Mouse (Mus musculus): ENCODE data around the gene Spdye4c. TPM values are rescaled to one million over a fixed set of nuclear protein-coding genes. Genes with fewer than 3 reads are reported as not detected.
A peak's percentile ranks its signal among the peaks of the same experiment; 100 is the strongest.

The Spdye4c gene
- polyA plus RNA-seq, 1 experiment from 2014 or later: not detected

DNA sequence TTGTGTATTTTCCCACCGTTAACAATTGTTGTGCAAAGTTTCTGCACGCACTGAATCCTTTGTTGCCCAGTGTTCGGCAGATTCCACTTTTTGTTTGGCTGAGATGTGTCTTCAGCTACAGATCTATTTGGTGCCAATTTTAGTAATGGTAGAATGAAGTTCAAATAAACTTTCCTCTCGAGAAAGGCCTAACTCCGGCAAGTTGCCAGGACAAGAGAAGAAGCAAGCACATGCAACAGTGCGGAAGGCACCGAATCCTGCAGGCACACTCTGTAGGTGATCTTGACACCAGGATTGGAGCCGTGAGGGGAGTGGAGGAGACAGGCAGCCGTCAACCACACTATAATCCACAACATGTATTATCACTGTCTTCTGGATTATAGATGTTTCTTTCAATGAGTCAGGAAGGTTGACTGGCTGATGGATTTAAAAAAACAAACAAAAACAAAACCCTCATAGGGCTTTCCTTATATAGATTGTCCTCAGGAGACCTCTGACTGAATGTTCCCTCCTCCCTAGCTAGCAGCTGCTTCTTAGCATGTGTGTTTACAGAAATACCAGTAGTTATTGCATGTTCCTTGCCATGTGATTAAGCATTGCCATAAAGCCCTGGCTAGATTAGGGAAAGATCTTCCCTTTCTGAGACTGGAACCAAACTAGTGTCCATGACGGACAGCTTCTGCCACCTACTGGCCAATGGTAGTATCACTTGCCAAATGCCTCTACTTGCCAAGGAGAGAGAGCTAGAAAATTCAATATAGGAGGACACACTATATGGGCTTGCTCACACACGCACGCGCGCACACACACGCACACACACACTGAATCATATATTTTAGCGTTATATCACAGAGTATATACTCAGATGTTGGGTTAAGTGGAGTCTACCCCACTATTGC is 18.0 kb upstream of the Spdye4c start:
- peak; percentile 84 for ATAC-seq (ENCODE audit: low FRiP score, low TSS enrichment)
- H3K9ac ChIP-seq (ENCODE audit: low read length): no peak overlapping the region
- no peaks in the 10 kb centered on the region for H3K36me3 ChIP-seq (ENCODE audit: control insufficient read depth, insufficient read depth, low read length)
- no peak overlapping the region for H3K4me3 ChIP-seq (ENCODE audit: low read depth, low read length)
- TF ChIP-seq EP300 (optimal IDR thresholded peaks at IDR 0.05) (no peak), CTCF (IDR thresholded peaks at IDR 0.05; ENCODE audit: low read depth) (peak; percentile 99)
- H3K9me3 ChIP-seq (ENCODE audit: control insufficient read depth, low read length): no peaks in the 10 kb centered on the region
- WGBS: 29% methylated on average over 16 of the region's 16 CpGs
- peak; percentile 81 for DNase-seq (ENCODE audit: low spot score)
- no peak overlapping the region for H3K27ac ChIP-seq (replicated peaks)
- H3K4me1 ChIP-seq (replicated peaks; ENCODE audit: control insufficient read depth, insufficient read depth): no peaks in the 10 kb centered on the region
- no peaks in the 10 kb centered on the region for H3K27me3 ChIP-seq (ENCODE audit: control insufficient read depth, insufficient read depth, low read length)
- H3K4me2 ChIP-seq (replicated peaks; ENCODE audit: low read depth): no peak overlapping the region

DNA sequence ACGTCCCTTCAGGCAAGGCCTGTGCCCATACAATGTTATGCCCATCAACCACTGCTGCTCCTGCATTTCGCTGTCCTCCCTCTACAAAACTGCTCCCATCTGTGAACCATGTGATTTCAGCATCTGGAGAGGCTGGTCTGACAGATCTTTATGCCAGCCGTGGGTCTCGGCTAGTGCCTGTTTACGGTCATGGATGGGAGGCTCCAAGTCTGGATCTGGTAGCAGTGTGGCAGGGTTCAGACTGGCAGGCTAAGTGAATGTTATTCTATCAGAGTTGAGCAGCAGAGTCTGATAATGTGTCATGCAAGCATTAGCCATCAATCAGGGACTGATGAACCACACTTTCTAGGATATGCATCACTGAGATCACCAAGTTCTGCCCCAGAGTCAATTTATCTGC is 8.1 kb upstream of the Spdye4c start:
- DNase-seq (ENCODE audit: low spot score) (no peak), ATAC-seq (ENCODE audit: low FRiP score, low TSS enrichment) (no peak)
- Histone ChIP-seq H3K4me1 (replicated peaks; ENCODE audit: control insufficient read depth, insufficient read depth) (no peaks in the 10 kb centered on the region), H3K4me3 (ENCODE audit: low read depth, low read length) (no peak overlapping the region), H3K27ac (replicated peaks) (no peak overlapping the region), H3K4me2 (replicated peaks; ENCODE audit: low read depth) (no peak overlapping the region), H3K9ac (ENCODE audit: low read length) (no peak overlapping the region), H3K36me3 (ENCODE audit: control insufficient read depth, insufficient read depth, low read length) (no peaks in the 10 kb centered on the region), H3K27me3 (ENCODE audit: control insufficient read depth, insufficient read depth, low read length) (no peaks in the 10 kb centered on the region), H3K9me3 (ENCODE audit: control insufficient read depth, low read length) (no peaks in the 10 kb centered on the region)
- WGBS: 78% methylated on average over 5 of the region's 5 CpGs
- no peak for TF ChIP-seq EP300 (optimal IDR thresholded peaks at IDR 0.05)
- no peak for TF ChIP-seq CTCF (IDR thresholded peaks at IDR 0.05; ENCODE audit: low read depth)

DNA sequence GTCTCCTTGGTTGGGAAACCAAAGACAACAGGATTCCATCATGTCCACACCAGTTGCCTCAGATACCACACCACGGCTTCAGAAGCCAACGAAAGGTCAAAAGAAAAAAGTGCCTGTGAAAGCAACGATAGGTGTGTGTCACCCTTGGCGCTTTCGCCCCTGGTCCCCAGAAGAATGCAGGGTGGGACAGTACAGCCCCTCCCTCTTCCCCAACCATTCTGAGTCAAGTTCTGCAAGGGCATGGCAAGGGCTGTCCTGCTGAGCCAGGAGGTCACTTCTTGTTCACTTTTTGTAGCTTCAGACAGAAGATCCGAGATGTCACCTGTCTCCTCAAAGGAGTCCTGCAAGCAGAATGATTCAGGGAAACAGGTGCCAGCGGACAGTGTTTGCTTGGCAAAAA is 1.3 kb downstream of the Spdye4c start:
- no peak for TF ChIP-seq CTCF (IDR thresholded peaks at IDR 0.05; ENCODE audit: low read depth)
- TF ChIP-seq EP300 (optimal IDR thresholded peaks at IDR 0.05): no peak
- no peak overlapping the region for H3K4me3 ChIP-seq (ENCODE audit: low read depth, low read length)
- no peaks in the 10 kb centered on the region for H3K36me3 ChIP-seq (ENCODE audit: control insufficient read depth, insufficient read depth, low read length)
- H3K9ac ChIP-seq (ENCODE audit: low read length): no peak overlapping the region
- ATAC-seq (ENCODE audit: low FRiP score, low TSS enrichment) (no peak), DNase-seq (ENCODE audit: low spot score) (no peak)
- no peak overlapping the region for H3K4me2 ChIP-seq (replicated peaks; ENCODE audit: low read depth)
- WGBS: 75% methylated on average over 7 of the region's 7 CpGs
- no peaks in the 10 kb centered on the region for H3K4me1 ChIP-seq (replicated peaks; ENCODE audit: control insufficient read depth, insufficient read depth)
- H3K9me3 ChIP-seq (ENCODE audit: control insufficient read depth, low read length): no peaks in the 10 kb centered on the region
- no peaks in the 10 kb centered on the region for H3K27me3 ChIP-seq (ENCODE audit: control insufficient read depth, insufficient read depth, low read length)
- no peak overlapping the region for H3K27ac ChIP-seq (replicated peaks)

DNA sequence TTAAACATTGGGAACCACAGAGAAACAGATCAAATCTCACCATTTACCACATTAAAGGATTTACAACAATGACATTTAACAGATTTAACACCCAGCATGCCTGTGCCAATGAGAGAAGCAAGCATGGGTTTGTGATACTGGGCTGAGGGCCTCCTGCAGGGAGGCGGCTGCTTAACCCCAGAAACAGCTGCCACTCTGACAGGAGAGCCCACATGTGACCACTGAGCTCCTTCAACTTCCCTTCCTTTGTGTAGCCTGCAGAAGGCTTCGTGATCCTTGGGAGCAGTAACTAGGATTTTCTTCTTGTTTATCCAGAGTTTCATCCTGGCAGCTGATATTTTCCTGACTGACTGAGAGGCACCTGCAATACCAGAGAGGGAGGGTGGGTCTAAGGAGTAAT is 10.5 kb downstream of the Spdye4c start:
- Histone ChIP-seq H3K4me2 (replicated peaks; ENCODE audit: low read depth) (no peak overlapping the region), H3K9me3 (ENCODE audit: control insufficient read depth, low read length) (no peaks in the 10 kb centered on the region), H3K4me3 (ENCODE audit: low read depth, low read length) (no peak overlapping the region), H3K9ac (ENCODE audit: low read length) (no peak overlapping the region), H3K27ac (replicated peaks) (no peak overlapping the region), H3K36me3 (ENCODE audit: control insufficient read depth, insufficient read depth, low read length) (no peaks in the 10 kb centered on the region), H3K27me3 (ENCODE audit: control insufficient read depth, insufficient read depth, low read length) (no peaks in the 10 kb centered on the region), H3K4me1 (replicated peaks; ENCODE audit: control insufficient read depth, insufficient read depth) (no peaks in the 10 kb centered on the region)
- ATAC-seq (ENCODE audit: low FRiP score, low TSS enrichment) (no peak), DNase-seq (ENCODE audit: low spot score) (peak; percentile 9)
- WGBS: 25% methylated on average over 2 of the region's 2 CpGs
- no peak for TF ChIP-seq EP300 (optimal IDR thresholded peaks at IDR 0.05)
- no peak for TF ChIP-seq CTCF (IDR thresholded peaks at IDR 0.05; ENCODE audit: low read depth)

DNA sequence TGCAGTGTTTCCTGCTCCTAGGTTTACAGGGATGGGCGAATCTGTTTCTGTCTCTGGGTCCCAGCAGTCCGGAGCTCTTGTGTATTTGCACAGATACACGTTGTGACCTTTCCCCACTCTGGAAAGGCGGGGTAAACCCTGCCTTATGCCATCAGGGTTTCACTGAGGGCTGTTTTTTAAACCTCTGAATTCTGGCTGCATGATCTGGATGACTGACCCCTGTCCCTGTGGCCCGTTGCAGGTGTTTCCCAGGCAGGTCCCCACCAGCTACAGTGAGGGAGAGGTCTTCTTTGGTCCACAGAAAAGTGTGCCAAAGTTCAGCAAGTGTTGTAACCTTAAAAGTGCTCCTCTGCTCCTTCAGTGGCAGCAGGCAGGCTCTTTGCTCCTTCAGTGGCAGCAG is 18.3 kb downstream of the Spdye4c start:
- ATAC-seq (ENCODE audit: low FRiP score, low TSS enrichment) (no peak), DNase-seq (ENCODE audit: low spot score) (no peak)
- 67% methylated on average over 5 of the region's 5 CpGs for WGBS
- H3K4me1 ChIP-seq (replicated peaks; ENCODE audit: control insufficient read depth, insufficient read depth): no peaks in the 10 kb centered on the region
- no peaks in the 10 kb centered on the region for H3K27me3 ChIP-seq (ENCODE audit: control insufficient read depth, insufficient read depth, low read length)
- no peak overlapping the region for H3K9ac ChIP-seq (ENCODE audit: low read length)
- no peaks in the 10 kb centered on the region for H3K9me3 ChIP-seq (ENCODE audit: control insufficient read depth, low read length)
- no peak for TF ChIP-seq EP300 (optimal IDR thresholded peaks at IDR 0.05)
- TF ChIP-seq CTCF (IDR thresholded peaks at IDR 0.05; ENCODE audit: low read depth): no peak
- H3K36me3 ChIP-seq (ENCODE audit: control insufficient read depth, insufficient read depth, low read length): peaks cover 4% of the 10 kb centered on the region
- H3K4me2 ChIP-seq (replicated peaks; ENCODE audit: low read depth): no peak overlapping the region
- no peak overlapping the region for H3K4me3 ChIP-seq (ENCODE audit: low read depth, low read length)
- no peak overlapping the region for H3K27ac ChIP-seq (replicated peaks)

DNA sequence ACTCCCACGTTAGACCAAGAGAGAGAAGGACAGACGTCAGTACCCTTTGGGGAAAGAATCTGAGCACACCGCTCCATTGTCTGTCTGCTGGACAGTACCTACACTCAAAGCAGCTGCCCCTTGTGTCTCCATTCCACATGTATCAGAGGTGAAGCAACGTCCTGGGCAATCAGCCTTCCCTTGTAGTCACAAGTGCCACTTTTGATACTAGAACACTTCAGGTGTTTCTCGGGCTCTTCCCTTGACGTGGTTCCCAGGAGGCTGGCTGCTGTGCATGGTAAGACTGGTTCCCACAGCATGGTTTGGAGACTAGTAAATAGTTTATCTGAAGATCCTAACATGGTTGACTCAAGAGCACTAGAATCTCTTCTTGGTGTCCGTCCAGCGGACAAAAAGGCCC is 20.2 kb downstream of the Spdye4c start:
- Histone ChIP-seq H3K4me3 (ENCODE audit: low read depth, low read length) (no peak overlapping the region), H3K36me3 (ENCODE audit: control insufficient read depth, insufficient read depth, low read length) (peaks cover 8% of the 10 kb centered on the region), H3K4me1 (replicated peaks; ENCODE audit: control insufficient read depth, insufficient read depth) (no peaks in the 10 kb centered on the region), H3K27me3 (ENCODE audit: control insufficient read depth, insufficient read depth, low read length) (no peaks in the 10 kb centered on the region), H3K9me3 (ENCODE audit: control insufficient read depth, low read length) (no peaks in the 10 kb centered on the region), H3K9ac (ENCODE audit: low read length) (no peak overlapping the region), H3K4me2 (replicated peaks; ENCODE audit: low read depth) (no peak overlapping the region), H3K27ac (replicated peaks) (no peak overlapping the region)
- TF ChIP-seq CTCF (IDR thresholded peaks at IDR 0.05; ENCODE audit: low read depth) (no peak), EP300 (optimal IDR thresholded peaks at IDR 0.05) (no peak)
- DNase-seq (ENCODE audit: low spot score): no peak
- 92% methylated on average over 8 of the region's 8 CpGs for WGBS
- no peak for ATAC-seq (ENCODE audit: low FRiP score, low TSS enrichment)
